Mouse (Mus musculus): ENCODE results near the gene Rps2. TPM values are rescaled to one million over a fixed set of nuclear protein-coding genes. Genes with fewer than 3 reads are reported as not detected.
A peak's percentile ranks its signal among the peaks of the same experiment; 100 is the strongest.

The Rps2 gene
- total RNA-seq, 1 experiment from 2014 or later = 574 TPM

DNA sequence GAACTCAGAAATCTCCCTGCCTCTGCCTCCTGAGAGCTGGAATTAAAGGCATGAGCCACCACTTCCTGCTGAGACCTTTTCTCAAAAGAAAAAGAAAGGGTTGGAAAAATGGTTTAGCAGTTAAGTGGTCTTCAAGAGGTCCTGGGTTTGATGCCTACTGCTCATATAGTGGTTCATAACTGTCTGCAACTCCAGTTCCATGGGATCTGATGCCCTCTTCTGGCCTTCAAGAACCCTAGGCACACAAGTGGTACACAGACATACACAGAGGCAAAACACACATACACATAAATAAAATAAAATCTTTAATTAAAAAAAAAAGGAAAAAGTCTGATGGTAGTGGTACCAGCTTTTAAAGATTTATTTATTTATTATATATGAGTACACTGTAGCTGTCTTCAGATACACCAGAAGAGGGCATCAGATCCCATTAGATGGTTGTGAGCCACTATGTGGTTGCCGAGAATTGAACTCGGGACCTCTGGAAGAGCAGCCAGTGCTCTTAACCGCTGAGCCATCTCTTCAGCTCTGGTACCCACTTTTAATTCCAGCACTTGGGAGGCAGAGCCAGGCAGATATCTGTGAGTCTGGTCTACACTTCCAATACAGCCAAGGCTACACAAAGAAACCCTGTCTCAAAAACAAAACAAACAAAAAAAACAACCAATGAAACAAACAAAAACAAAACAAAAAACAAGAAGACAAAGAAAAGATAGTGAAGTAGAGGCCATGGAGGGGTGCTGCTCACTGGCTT is 7.9 kb downstream of the Rps2 start:
- ATAC-seq (ENCODE audit: extremely low read depth, insufficient number of reproducible peaks, low FRiP score, poor library complexity, severe bottlenecking) = no peak

DNA sequence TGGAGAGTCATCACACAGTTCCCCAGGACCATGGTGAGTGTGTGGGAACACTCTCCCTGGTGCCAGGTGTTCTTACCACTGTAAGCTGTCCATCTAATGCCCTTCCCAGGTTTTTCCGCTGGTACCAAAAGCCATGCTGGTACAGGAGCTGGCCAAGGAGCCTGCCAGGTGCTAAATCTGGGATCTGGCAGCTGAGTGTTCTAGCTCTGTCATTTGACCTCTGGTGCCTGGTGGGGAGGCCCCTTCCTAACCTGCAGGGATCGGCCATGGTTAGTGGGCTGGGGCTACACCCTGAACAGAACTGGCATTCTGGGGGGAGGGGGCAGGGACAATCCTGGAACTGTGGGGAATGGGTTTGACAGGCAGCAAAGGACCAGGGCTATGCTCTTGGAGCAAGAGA is 9.7 kb downstream of the Rps2 start, which contains the start of gene Rpl3l:
Gene Rpl3l (plus strand): TSS at position 203 of the 400 bp plus-strand sequence.
- no peak for ATAC-seq (ENCODE audit: extremely low read depth, insufficient number of reproducible peaks, low FRiP score, poor library complexity, severe bottlenecking)

DNA sequence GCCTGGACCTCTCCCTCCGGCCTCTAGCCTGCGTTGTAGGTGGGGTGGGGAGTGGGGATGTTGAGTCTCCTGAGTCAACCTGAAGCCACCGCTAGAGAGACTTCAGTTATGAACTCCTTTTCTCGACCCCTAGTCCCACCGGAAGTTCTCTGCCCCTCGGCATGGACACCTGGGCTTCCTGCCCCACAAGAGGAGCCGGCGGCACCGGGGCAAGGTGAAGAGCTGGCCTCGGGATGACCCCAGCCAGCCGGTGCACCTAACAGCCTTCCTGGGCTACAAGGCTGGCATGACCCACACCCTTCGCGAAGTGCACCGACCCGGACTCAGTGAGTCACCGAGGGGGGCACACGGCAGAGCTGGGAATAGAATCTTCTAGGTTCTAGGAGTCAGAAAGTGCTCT is 10.3 kb downstream of the Rps2 start:
- ATAC-seq (ENCODE audit: extremely low read depth, insufficient number of reproducible peaks, low FRiP score, poor library complexity, severe bottlenecking) = no peak

DNA sequence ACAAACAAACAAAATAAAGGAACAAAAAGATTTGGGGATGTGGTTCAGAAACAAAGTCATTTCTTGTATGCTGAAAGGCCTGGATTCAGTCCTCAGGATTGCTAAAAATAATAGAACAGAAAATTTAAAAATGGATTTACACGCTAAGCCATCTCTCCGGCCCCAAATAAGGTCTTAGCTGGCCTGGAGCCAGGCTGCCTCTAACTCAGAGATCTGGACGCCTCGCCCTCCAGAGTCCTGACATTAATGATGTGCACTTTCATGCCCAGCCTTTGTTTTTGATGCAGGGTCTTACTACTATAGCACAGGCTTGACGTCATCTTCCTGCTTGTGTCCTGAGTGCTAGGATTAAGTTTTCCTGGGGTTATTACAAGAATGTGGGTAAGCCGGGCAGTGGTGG is 11.2 kb downstream of the Rps2 start:
- no peak for ATAC-seq (ENCODE audit: extremely low read depth, insufficient number of reproducible peaks, low FRiP score, poor library complexity, severe bottlenecking)

DNA sequence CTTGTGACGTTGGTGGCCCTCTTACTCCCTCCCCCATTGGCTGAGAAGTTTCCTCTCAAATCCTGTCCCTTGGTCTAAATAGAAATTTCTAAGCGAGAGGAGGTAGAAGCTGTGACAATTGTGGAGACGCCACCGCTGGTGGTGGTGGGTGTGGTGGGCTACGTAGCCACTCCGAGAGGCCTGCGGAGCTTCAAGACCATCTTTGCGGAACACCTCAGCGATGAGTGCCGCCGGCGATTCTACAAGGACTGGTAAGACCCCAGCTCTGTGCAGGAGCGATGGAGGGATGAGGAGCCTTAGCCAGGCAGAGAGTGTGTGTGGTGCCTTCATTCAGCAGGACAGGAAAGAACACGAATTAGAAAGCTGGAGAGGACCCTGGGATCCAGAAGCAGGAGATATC is 12.9 kb downstream of the Rps2 start:
- ATAC-seq (ENCODE audit: extremely low read depth, insufficient number of reproducible peaks, low FRiP score, poor library complexity, severe bottlenecking) = no peak

DNA sequence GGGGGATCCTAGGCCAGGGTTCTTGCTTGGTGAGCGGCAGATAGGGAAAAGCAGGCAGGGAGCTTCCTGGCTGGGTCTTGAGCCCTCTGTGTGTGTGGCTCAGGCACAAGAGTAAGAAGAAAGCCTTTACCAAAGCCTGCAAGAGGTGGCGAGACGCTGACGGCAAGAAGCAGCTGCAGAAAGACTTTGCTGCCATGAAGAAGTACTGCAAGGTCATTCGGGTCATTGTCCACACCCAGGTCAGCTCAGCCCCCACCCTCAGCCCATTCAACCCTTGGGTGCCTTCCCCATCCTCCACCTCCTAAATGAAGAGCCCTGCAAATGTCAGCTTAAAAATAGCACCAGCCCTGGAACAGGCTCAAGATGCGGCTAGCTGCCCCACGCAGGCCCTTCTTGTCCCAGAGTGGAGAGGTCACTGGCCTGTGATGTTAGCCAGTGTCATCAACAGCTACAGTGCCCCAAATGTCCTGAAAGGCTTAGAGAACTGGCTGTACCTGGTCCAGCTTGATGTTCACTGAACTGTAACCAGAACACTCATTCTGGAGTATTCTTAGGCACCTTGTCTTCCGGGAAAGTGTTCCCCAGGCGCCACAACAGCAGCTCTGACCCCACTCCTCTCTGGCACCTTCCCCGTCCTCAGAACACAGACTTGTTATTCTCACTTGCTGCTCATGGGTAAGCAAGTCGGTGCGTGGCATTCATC is 14.5 kb downstream of the Rps2 start:
- no peak for ATAC-seq (ENCODE audit: extremely low read depth, insufficient number of reproducible peaks, low FRiP score, poor library complexity, severe bottlenecking)

DNA sequence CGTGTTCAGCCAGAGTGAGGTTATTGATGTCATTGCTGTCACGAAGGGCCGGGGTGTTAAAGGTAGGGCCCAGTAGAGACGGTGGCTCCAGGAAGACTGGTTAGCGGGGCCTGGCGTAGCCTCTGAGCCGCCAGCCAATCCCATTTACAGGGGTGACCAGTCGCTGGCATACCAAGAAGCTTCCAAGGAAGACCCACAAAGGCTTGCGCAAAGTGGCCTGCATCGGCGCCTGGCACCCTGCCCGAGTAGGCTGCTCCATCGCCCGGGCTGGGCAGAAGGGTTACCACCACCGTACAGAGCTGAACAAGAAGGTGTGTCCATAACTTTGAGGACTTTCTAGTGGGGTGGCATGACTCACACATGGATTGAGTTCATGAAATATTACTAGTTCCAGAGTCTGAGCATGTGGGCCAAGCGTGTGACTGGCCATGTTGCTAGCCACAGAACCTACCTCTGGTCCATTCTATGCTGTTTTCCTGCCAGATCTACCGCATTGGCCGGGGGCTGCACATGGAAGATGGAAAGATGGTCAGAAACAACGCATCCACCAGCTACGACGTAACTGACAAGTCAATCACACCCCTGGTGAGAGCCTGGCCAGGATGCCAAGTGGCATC is 15.6 kb downstream of the Rps2 start:
- no peak for ATAC-seq (ENCODE audit: extremely low read depth, insufficient number of reproducible peaks, low FRiP score, poor library complexity, severe bottlenecking)

DNA sequence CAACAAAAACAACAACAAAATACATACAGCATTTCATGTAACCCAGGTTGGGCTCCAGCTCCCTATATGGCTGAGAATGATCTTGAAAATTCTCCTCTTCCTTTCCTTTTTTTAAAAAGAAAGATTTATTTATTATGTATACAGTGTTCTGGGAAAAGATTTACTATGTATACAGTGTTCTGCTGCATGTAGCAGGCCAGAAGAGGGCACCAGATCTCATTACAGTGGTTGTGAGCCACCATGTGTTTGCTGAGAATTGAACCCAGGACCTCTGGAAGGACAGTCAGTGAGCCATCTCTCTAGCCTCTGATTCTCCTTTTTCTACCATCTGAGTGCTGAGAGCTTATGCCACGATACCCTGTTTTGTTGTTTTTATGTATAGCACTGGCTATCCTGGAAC is 16.6 kb downstream of the Rps2 start:
- no peak for ATAC-seq (ENCODE audit: extremely low read depth, insufficient number of reproducible peaks, low FRiP score, poor library complexity, severe bottlenecking)

DNA sequence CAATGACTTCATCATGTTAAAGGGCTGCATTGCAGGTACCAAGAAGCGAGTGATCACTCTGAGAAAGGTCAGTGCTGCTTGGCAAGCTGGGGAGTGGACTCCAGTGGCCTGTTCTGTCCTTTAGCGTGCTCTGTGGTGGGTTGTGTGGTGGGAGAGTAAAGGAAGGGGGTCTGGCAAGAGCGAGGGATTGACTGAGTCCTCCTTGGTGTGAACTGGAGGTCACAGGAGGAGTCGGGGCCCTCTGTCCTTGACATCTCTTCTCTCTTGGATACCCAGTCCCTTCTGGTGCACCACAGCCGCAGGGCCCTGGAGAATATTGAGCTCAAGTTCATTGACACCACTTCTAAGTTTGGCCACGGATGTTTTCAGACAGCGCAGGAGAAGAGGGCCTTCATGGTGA is 17.5 kb downstream of the Rps2 start:
- no peak for ATAC-seq (ENCODE audit: extremely low read depth, insufficient number of reproducible peaks, low FRiP score, poor library complexity, severe bottlenecking)

DNA sequence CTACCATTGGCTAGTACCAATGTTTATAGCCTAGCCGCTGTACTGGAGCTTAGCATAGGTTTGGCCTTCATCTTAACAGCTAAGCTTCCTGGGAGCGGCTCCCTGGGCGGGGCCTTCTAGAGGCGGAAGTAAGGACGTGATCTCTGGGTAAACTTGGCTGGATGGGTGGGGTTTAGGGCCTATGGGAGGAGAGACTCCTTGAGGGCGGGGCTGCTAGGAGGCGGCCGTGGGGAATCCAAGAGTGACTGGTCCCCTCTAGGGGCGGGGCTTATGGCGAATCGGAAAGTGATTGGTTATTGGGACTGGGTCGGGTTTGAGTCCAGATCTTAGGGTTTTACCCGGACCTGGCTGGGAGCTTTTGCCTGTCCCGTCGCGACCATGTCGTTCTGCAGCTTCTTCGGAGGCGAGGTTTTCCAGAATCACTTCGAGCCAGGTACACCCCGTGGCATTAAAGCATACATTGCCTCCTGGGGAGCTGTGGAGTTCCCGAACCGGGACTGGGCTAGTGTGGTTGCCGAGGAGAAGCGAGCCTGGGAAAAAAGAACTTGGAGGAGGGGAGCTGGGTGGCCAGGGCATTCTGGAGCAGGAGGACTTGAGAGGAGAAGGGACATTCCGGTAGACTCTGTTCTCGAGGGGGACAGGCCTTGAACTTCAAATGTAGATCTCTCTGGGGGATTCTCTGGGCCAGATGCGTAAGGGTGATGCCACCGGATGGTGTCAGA is 18.6 kb downstream of the Rps2 start, which contains the start of gene Msrb1:
Gene Msrb1 (plus strand): TSS at position 313 of the 722 bp plus-strand sequence.
- ATAC-seq (ENCODE audit: extremely low read depth, insufficient number of reproducible peaks, low FRiP score, poor library complexity, severe bottlenecking) = peak; percentile 91

DNA sequence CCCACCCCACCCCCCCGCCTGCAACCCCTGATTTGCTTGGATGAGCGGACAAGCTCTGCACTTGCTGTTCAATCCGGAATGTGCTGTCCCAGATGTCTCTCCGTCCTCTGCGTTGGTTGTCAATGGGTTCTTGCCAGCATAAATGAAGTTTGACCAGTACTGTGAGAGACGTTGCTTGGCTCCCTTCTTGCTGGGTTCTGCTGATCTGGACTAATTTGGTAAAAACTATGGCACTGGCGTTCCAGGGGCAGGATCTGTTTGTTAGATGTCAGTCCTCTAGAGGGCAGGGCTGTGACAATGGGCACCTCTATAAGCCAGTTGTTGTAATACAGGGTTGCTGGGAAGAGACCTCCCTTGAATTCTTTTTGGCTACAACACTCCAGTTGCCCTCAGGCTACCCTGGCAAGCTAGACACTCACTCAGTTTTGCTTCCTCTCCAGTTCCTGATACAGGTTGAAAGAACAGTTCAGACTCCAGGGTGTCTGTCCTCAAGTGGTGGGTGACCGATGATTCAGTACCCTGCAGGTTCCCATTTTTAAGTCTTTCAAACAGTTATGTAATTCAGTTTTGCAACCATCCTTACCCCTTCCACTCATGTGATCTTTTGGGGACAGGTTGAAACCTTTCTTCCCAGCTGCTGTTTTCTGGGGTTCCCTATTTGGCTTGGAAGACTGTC is 19.4 kb downstream of the Rps2 start:
- ATAC-seq (ENCODE audit: extremely low read depth, insufficient number of reproducible peaks, low FRiP score, poor library complexity, severe bottlenecking) = peak; percentile 39

DNA sequence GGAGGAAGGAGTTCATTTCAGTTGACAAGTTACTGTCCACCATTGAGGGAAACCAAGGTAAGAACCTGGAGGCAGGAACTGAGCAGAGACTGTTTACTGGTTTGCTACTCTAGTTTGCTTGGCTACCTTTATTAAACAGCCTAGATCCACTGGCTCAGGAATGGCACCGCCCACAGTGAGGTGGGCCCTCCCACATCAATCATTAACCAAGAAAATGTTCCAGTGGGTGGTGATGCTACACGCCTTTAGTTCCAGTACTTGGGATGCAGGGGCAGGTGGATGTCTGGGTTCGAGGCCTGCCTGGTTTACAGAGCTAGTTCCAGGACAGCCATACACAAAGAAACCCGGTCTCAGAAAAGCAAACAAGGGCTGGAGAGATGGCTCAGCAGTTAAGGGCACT is 20.3 kb downstream of the Rps2 start:
- no peak for ATAC-seq (ENCODE audit: extremely low read depth, insufficient number of reproducible peaks, low FRiP score, poor library complexity, severe bottlenecking)

DNA sequence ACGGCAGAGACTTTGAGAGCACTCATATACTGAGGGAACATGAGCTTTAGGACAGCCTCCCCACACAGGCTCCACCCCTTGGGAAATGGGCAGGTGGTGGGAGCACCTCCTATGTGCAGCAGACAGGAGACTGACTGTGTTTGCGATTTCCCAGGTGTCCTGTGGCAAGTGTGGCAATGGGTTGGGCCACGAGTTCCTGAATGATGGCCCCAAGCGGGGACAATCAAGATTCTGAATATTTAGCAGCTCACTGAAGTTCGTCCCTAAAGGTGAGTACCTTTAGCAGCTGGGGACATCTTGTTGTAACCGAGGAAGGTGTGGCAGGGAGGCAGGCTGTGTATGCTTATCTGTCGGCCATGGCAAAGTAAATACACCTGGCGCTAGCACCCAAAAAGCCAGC is 22.0 kb downstream of the Rps2 start:
- ATAC-seq (ENCODE audit: extremely low read depth, insufficient number of reproducible peaks, low FRiP score, poor library complexity, severe bottlenecking) = no peak

DNA sequence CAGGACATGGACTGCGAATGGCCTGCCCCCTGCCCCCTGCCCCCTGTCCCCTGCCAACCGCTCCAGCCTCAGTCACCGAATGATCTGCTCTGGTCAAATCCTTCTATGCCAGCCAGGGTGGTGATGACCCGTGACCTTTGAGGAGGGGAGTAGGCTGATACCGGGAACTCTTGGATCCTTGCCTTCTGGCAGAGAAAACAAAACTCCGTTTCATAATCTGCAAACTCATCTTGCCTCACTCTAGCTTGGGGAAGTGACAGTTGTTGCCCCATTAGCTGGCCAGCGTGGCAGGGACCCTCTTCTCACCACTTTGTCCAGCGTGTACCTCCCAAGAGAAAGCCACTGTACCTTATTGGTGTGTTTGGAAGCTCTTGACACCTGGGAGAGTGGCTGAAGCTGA is 24.4 kb downstream of the Rps2 start:
- ATAC-seq (ENCODE audit: extremely low read depth, insufficient number of reproducible peaks, low FRiP score, poor library complexity, severe bottlenecking) = peak; percentile 14; the same call in 1 of the 2 replicates

DNA sequence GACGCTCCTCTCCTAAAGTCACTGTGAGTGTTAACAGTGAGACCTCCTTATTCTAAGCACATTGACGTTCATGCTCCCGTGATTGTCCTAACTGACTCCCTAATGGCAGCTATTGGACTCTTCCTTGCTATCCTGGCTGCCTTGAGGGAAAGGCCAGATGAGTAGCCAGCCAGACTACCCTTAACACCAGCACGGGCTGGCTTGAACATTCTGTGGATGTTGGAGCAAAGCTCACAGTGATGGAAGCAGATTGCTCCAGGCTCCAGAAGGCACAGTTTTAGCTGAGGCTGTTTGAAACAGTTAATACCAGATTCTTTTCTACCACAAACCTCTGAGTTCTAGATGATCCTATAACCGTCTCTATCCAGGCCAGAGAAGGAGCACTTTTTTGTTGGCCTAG is 26.0 kb downstream of the Rps2 start:
- no peak for ATAC-seq (ENCODE audit: extremely low read depth, insufficient number of reproducible peaks, low FRiP score, poor library complexity, severe bottlenecking)

DNA sequence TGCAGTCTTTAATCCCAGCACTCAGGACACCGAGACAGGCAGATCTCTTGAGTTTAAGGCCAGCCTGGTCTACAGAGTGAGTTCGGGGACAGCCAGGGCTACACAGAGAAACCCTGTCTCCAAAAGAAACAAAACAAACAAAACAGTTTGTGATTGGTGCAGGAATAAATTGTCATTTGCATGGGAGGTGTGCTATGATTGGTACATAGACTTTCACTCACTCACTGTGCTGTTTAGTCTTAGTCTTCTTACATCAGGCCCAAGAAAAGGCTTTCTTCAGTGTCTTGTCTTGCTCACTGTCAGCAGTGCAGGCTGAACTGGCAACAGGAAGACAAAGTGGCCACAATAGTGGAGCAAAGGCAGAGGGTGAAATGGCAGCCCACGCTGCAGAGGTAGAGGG is 26.5 kb downstream of the Rps2 start:
- ATAC-seq (ENCODE audit: extremely low read depth, insufficient number of reproducible peaks, low FRiP score, poor library complexity, severe bottlenecking) = no peak

DNA sequence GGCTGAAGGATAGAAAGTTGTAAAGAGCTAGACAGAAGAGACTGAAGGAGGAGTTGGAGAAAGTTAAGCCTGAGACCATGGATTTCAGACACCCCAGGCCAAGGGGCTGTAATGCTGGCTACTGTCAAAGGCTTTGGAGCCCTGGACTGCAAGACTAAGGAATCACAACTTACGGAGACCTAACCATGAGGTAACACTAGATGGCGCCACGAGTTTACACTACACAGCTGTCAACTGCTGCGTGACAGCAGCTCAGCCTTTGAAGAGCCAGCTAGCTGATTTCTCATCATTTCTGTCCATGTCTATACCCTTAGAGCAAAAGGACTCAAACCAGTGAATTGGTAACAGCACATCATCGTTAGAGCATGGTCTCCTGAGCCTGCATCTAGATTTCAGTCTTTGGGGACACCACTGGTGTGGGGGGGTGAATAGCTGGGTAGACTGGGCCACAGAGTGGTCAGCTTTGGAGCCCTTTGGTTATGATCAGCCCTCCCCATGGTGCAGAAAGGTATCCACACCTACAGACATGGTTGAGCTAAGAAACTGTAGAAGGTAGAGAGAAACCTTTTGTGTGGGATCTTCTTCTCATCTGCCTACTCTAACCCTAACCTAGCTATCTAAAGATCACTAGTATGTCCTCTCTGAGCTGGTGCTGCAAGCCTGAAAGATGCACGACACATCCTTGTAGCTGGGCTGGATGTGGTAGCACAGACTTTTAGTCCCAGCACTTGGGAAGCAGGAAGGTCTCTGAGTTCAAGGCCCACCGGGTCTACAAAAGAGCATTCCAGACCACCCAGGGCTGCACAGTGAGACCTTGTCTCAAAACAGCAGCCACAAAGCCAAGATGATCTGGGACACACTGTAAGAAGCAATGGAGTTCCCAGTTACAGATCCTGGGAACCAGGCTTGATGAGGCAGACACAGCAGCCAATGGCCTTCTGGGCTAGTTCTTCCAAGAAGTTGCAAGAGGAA is 27.9 kb downstream of the Rps2 start:
- ATAC-seq (ENCODE audit: extremely low read depth, insufficient number of reproducible peaks, low FRiP score, poor library complexity, severe bottlenecking) = peak; percentile 80

DNA sequence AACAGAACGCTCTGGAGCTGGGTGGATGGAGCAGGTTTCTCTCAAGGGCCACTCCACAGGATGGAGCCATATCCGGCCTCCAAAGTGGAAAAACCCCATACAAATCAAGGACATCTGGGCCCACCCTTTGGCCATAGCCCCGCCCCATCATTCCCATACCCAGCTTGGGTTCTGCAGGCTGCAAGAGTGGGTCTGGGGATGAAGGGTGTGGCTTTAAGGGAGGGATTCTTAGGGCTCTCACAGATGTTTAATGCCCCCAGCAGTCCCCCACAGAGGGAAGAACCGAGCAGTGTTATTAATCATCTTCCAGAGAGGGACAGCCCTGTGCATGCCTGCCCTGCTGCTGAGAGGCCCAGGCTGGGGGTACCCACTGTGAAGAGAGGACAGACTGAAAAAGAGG is 29.1 kb downstream of the Rps2 start:
- ATAC-seq (ENCODE audit: extremely low read depth, insufficient number of reproducible peaks, low FRiP score, poor library complexity, severe bottlenecking) = no peak
